21 mouse cellular contexts compared by ENCODE assay signal in the genomic region with DNA sequence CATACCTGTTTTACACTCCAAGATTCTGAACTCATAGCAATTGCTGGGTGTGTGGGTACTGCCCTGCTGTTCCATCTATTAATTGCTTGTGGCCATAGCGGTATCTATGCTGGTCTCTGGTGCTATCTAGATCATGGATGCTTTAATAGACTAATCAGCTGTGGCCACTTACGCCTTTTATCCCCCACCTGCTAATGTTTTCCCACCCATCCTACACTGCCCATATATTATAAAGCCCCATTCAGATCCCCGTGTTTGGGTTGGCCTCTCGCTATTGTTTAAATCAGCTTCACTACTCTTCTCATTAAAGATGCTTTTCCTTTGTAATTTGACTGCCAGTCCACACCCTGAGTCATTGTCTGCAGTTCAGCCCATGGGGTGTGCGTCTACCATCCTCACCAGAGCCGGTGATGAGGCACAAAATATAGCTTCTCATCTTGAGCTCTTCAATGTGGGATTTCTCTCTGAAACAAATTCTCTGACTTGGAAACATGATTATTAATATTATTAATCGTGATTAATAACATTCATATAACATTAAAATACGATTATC.
A peak's percentile ranks its signal among the peaks of the same experiment; 100 is the strongest.
DNase-seq lines count a peak whose midpoint lies in the region; ATAC-seq and TF ChIP-seq lines count a peak whose summit lies in the region.
"Had no signal": no experiment of that assay in that cellular context is flagged by ENCODE, and none has a peak within 500 bp of the region (broad histone marks: within the 10 kb centered on the region; RNA-seq: fewer than 3 reads in every experiment).

No protein-coding gene starts in this region.

- H3K4me1 ChIP-seq in forebrain, embryonic 12.5 days, result peaks cover 12% of the 10 kb centered on the region
- H3K4me1 ChIP-seq in hindbrain, embryonic 14.5 days (replicated peaks; ENCODE audit: control insufficient read depth, insufficient read depth, low read length), result peaks cover 26% of the 10 kb centered on the region
- peaks cover 17% of the 10 kb centered on the region for H3K4me1 ChIP-seq in neural tube, embryonic 13.5 days (replicated peaks)
- H3K4me1 ChIP-seq: heart, embryonic 10.5 days; intestine, embryonic 15.5 days; limb, embryonic 12.5 days; lung, embryonic 15.5 days had no signal

- no peaks in the 10 kb centered on the region for H3K9me3 ChIP-seq in forebrain, embryonic 12.5 days
- no peaks in the 10 kb centered on the region for H3K9me3 ChIP-seq in hindbrain, embryonic 14.5 days (ENCODE audit: control insufficient read depth, low read length)
- H3K9me3 ChIP-seq in neural tube, embryonic 13.5 days, result no peaks in the 10 kb centered on the region
- H3K9me3 ChIP-seq: heart, embryonic 10.5 days; intestine, embryonic 15.5 days; limb, embryonic 12.5 days; liver, embryonic 13.5 days; lung, embryonic 15.5 days had no signal

- no peak overlapping the region for H3K9ac ChIP-seq in forebrain, embryonic 12.5 days
- no peak overlapping the region for H3K9ac ChIP-seq in hindbrain, embryonic 14.5 days
- no peak overlapping the region for H3K9ac ChIP-seq in neural tube, embryonic 13.5 days
- H3K9ac ChIP-seq: intestine, embryonic 15.5 days; limb, embryonic 12.5 days; liver, embryonic 13.5 days; lung, embryonic 15.5 days had no signal

- intact Hi-C loops in left cerebral cortex, adult 2 months (cut with DNase I), result loop anchor here (5.0 kb wide), 1 partner anchor 96 kb away; no protein-coding TSS in a partner anchor
- intact Hi-C loops in left cerebral cortex, postnatal 14 days (cut with DNase I), result no loop called here

- H3K4me3 ChIP-seq in left cerebral cortex, adult 2 months, result peak overlapping the region; percentile 14; the same call in 1 of the 2 replicates
- no peak overlapping the region for H3K4me3 ChIP-seq in forebrain, embryonic 12.5 days (replicated peaks)
- no peak overlapping the region for H3K4me3 ChIP-seq in hindbrain, embryonic 14.5 days (replicated peaks; ENCODE audit: low read length)
- H3K4me3 ChIP-seq in neural tube, embryonic 13.5 days, result no peak overlapping the region
- H3K4me3 ChIP-seq: heart, embryonic 10.5 days; intestine, embryonic 15.5 days; limb, embryonic 12.5 days; liver, embryonic 13.5 days; lung, embryonic 15.5 days; myocyte had no signal

- H3K27ac ChIP-seq in left cerebral cortex, adult 2 months, result no peak overlapping the region
- peak overlapping the region; percentile 56 for H3K27ac ChIP-seq in forebrain, embryonic 12.5 days
- H3K27ac ChIP-seq in hindbrain, embryonic 14.5 days, result peak overlapping the region; percentile 35; the same call in 1 of the 2 replicates
- H3K27ac ChIP-seq in neural tube, embryonic 13.5 days (replicated peaks), result no peak overlapping the region
- H3K27ac ChIP-seq: heart, embryonic 10.5 days; intestine, embryonic 15.5 days; limb, embryonic 12.5 days; liver, embryonic 13.5 days; lung, embryonic 15.5 days; macrophage; stomach, postnatal 0 days had no signal

- TF ChIP-seq CTCF in left cerebral cortex, adult 2 months (IDR thresholded peaks at IDR 0.05), result no peak

- no peaks in the 10 kb centered on the region for H3K36me3 ChIP-seq in forebrain, embryonic 12.5 days (replicated peaks)
- H3K36me3 ChIP-seq in hindbrain, embryonic 14.5 days (replicated peaks; ENCODE audit: control insufficient read depth, insufficient read depth), result no peaks in the 10 kb centered on the region
- no peaks in the 10 kb centered on the region for H3K36me3 ChIP-seq in neural tube, embryonic 13.5 days
- H3K36me3 ChIP-seq: heart, embryonic 10.5 days; intestine, embryonic 15.5 days; limb, embryonic 12.5 days; liver, embryonic 13.5 days; lung, embryonic 15.5 days had no signal

- WGBS in forebrain, embryonic 12.5 days, result 40% methylated on average over 8 of the region's 8 CpGs
- WGBS in hindbrain, embryonic 14.5 days, result 43% methylated on average over 8 of the region's 8 CpGs
- 42% methylated on average over 8 of the region's 8 CpGs for WGBS in neural tube, embryonic 13.5 days

- no peak for DNase-seq in left cerebral cortex, adult 2 months (ENCODE audit: extremely low spot score in 1 of 2, low spot score in 2 of 2)
- no peak for DNase-seq in left cerebral cortex, postnatal 14 days (ENCODE audit: low spot score in 2 of 2)
- DNase-seq in hindbrain, embryonic 14.5 days (ENCODE audit: low spot score), result peak; percentile 24
- no peak for DNase-seq in urinary bladder, adult 2 months (ENCODE audit: low spot score)
- DNase-seq in frontal cortex, postnatal 25 days (ENCODE audit: low spot score in 2 of 2), result no peak
- DNase-seq: cerebellum, postnatal 10 days; gastrocnemius, postnatal 25 days; heart, postnatal 10 days; liver, embryonic 13.5 days; thymus, postnatal 36 days had no signal

- no peak overlapping the region; the same call in 1 of the 2 replicates for H3K4me2 ChIP-seq in forebrain, embryonic 12.5 days
- no peak overlapping the region for H3K4me2 ChIP-seq in hindbrain, embryonic 14.5 days (replicated peaks)
- H3K4me2 ChIP-seq in neural tube, embryonic 13.5 days, result no peak overlapping the region
- H3K4me2 ChIP-seq: intestine, embryonic 15.5 days; limb, embryonic 12.5 days; liver, embryonic 13.5 days; lung, embryonic 15.5 days had no signal

- no peaks in the 10 kb centered on the region for H3K27me3 ChIP-seq in forebrain, embryonic 12.5 days
- no peaks in the 10 kb centered on the region for H3K27me3 ChIP-seq in hindbrain, embryonic 14.5 days (ENCODE audit: control insufficient read depth, insufficient read depth, low read length)
- no peaks in the 10 kb centered on the region for H3K27me3 ChIP-seq in neural tube, embryonic 13.5 days
- H3K27me3 ChIP-seq: intestine, embryonic 15.5 days; limb, embryonic 12.5 days; liver, embryonic 13.5 days; lung, embryonic 15.5 days; Patski had no signal

- peak; percentile 71 for ATAC-seq in forebrain, embryonic 12.5 days (ENCODE audit: low FRiP score)
- no peak for ATAC-seq in hindbrain, embryonic 14.5 days (ENCODE audit: low FRiP score)
- ATAC-seq in neural tube, embryonic 13.5 days (ENCODE audit: low read depth), result peak; percentile 37
- ATAC-seq in megakaryocyte-erythroid progenitor cell, adult 5-6 weeks (replicated peaks; ENCODE audit: low FRiP score, low TSS enrichment, poor library complexity, severe bottlenecking), result no peak
- ATAC-seq: intestine, embryonic 15.5 days; Patski had no signal

Comparison
In these comparisons a context has a peak if more than half of its experiments do, and no peak if none do; other contexts are left out.
1. H3K27ac ChIP-seq: peak in forebrain, embryonic 12.5 days (single experiment) and hindbrain, embryonic 14.5 days (single experiment); none in left cerebral cortex, adult 2 months (single experiment) and neural tube, embryonic 13.5 days (single experiment).
2. ATAC-seq: peak in forebrain, embryonic 12.5 days (single experiment) and neural tube, embryonic 13.5 days (single experiment); none in hindbrain, embryonic 14.5 days (single experiment) and megakaryocyte-erythroid progenitor cell, adult 5-6 weeks (single experiment).